Mouse (Mus musculus): Measurements from ENCODE around the gene Pelp1.

Pelp1 gene

DNA sequence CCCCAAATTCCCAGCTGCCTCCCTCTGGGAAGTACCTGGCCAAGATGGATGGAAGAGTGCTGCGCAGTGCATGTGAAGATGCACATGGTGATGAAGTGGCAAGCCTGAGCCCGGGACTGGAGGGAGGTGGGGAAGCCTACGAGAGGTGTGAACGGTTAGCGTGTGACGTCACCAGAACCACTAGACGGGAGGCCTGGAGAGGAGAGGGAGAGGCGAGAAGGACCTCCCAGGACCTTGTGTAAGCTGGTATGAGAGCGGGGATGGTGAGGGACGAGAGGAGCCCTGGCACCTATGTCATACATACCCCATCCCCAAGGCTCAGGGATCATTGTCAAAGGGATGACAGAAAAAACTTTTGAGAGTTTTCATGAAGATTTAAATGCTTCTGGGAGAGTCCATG, 64.8 kb downstream of the Pelp1 start:
- no peak for DNase-seq (ENCODE audit: inconsistent age in 2 of 2, low spot score in 1 of 2)
